8 mouse cellular contexts compared by ENCODE assay signal in genomic region chr11:94392672-94393109, GRCm38 (mm10). TPM values are rescaled to one million over a fixed set of nuclear protein-coding genes. Genes with fewer than 3 reads are reported as not detected.
DNase-seq lines count a peak whose midpoint lies in the region; ATAC-seq lines count a peak whose summit lies in the region.

Gene Abcc3 (minus strand): TSS chr11:94392997.

- H3K4me1 ChIP-seq in intestine, embryonic 15.5 days (replicated peaks), result peaks cover 17% of the 10 kb centered on the region
- peaks cover 10% of the 10 kb centered on the region; the same call in 1 of the 2 replicates for H3K4me1 ChIP-seq in liver, embryonic 15.5 days (replicated peaks)

- H3K9ac ChIP-seq in intestine, embryonic 15.5 days, result peak within 1 kb of the TSS; percentile 23; the same call in 1 of the 2 replicates
- H3K9ac ChIP-seq in liver, embryonic 15.5 days, result no peak within 1 kb of the TSS

- no peaks in the 10 kb centered on the region for H3K36me3 ChIP-seq in intestine, embryonic 15.5 days
- no peaks in the 10 kb centered on the region for H3K36me3 ChIP-seq in liver, embryonic 15.5 days (replicated peaks)

- H3K4me3 ChIP-seq in intestine, embryonic 15.5 days (replicated peaks), result peak within 1 kb of the TSS; percentile 31
- H3K4me3 ChIP-seq in liver, embryonic 15.5 days (replicated peaks), result peak within 1 kb of the TSS; percentile 40

- H3K9me3 ChIP-seq in intestine, embryonic 15.5 days, result no peaks in the 10 kb centered on the region
- H3K9me3 ChIP-seq in liver, embryonic 15.5 days (replicated peaks), result no peaks in the 10 kb centered on the region

- H3K27ac ChIP-seq in intestine, embryonic 15.5 days, result no peak within 1 kb of the TSS
- no peak within 1 kb of the TSS for H3K27ac ChIP-seq in liver, embryonic 15.5 days (replicated peaks)

- peak within 1 kb of the TSS; percentile 76 for H3K4me2 ChIP-seq in intestine, embryonic 15.5 days (replicated peaks)
- peak within 1 kb of the TSS; percentile 60 for H3K4me2 ChIP-seq in liver, embryonic 15.5 days

- DNase-seq in adrenal gland, postnatal 14 days, result peak; percentile 78
- DNase-seq in gonadal fat pad, adult 2 months (ENCODE audit: low read depth), result no peak
- DNase-seq in neural tube, embryonic 10.5 days (ENCODE audit: extremely low spot score, low spot score), result peak; percentile 27
- DNase-seq in retina, embryonic 14.5 days (ENCODE audit: low spot score), result no peak
- DNase-seq in frontal cortex, postnatal 14 days (ENCODE audit: low spot score in 2 of 2), result no peak

- ATAC-seq in CD4-positive, CD25-positive, alpha-beta regulatory T cell, adult 4 months, result peak; percentile 90
- peak; percentile 73 for ATAC-seq in intestine, embryonic 15.5 days
- ATAC-seq in liver, embryonic 15.5 days (ENCODE audit: insufficient read depth), result peak; percentile 40; the same call in 1 of the 2 replicates

- 0 out of 2 replicates have a peak, but pooled peaks cover 5% of the 10 kb centered on the region for H3K27me3 ChIP-seq in intestine, embryonic 15.5 days (replicated peaks)
- H3K27me3 ChIP-seq in liver, embryonic 15.5 days, result peaks cover 40% of the 10 kb centered on the region

- 6% methylated on average over 20 of the region's 20 CpGs for WGBS in intestine, embryonic 15.5 days
- WGBS in liver, embryonic 15.5 days (ENCODE audit: insufficient replicate concordance), result 5% methylated on average over 20 of the region's 20 CpGs

RNA-seq across cellular contexts. Expression of gene Abcc3, which starts in this region (rescaled TPM):
- polyA plus RNA-seq in CD4-positive, CD25-positive, alpha-beta regulatory T cell, adult 4 months (2017; shearing (Covaris generic)), result 1 to 10 TPM in 1 of 2 experiments, under 1 TPM in 1; 0.67 to 2.8 TPM
- total RNA-seq in adrenal gland, postnatal 14 days (2021), result 4.0 and 9.1 TPM in 2 replicates
- 48.4 and 72.9 TPM in 2 replicates for polyA plus RNA-seq in gonadal fat pad, adult 2 months (2012; rRNA removed)
- polyA plus RNA-seq in intestine, embryonic 15.5 days (2015; fragmentation: Nextera tagmentation; extraction: Ambion mirVana), result 1.5 and 2.6 TPM in 2 replicates
- polyA plus RNA-seq in liver, embryonic 15.5 days (2015; fragmentation: Nextera tagmentation; extraction: Ambion mirVana), result 8.4 TPM in 2 replicates

Comparison
In these comparisons a context has a peak if more than half of its experiments do, and no peak if none do; other contexts are left out.
1. ATAC-seq: peak in every context shown above with its lines; median percentile 90 in CD4-positive, CD25-positive, alpha-beta regulatory T cell, adult 4 months; 73 in intestine, embryonic 15.5 days; 40 in liver, embryonic 15.5 days.
2. DNase-seq: peak in adrenal gland, postnatal 14 days (single experiment) and neural tube, embryonic 10.5 days (single experiment); none in gonadal fat pad, adult 2 months (single experiment), retina, embryonic 14.5 days (single experiment) and frontal cortex, postnatal 14 days (0 of 2).